Mouse (Mus musculus): ENCODE data around the gene Tmem8.
"Not testable (repeated sequence)": the region's sequence is repeated elsewhere in the genome, so short reads cannot be mapped to it uniquely, and the experiment has no call there.

The Tmem8 gene

DNA sequence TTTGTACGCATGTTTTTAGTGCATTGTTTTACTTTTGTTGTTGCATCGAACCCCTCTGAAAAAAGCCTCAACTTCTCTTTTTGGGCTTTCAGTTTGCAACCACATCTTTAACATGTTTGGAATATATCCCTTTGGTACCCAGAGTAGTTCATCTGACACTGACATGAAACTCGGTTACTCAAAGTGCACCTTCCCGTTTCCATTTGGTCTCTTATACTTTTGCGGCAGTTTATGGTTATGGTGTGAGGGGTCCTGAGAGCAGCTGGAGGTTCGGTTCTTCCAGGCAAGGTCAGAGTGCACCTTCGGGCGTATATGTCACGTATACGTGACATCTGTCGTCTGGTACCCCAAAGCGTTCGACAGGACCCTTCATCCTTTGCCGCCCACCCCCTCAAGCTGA is 348 bp upstream of the Tmem8 start:
- DNase-seq = no peak

- DNase-seq = no peak
These were observed 962 bp downstream of the Tmem8 start for GRCm38 (mm10) chr17:26114061-26114460.

DNA sequence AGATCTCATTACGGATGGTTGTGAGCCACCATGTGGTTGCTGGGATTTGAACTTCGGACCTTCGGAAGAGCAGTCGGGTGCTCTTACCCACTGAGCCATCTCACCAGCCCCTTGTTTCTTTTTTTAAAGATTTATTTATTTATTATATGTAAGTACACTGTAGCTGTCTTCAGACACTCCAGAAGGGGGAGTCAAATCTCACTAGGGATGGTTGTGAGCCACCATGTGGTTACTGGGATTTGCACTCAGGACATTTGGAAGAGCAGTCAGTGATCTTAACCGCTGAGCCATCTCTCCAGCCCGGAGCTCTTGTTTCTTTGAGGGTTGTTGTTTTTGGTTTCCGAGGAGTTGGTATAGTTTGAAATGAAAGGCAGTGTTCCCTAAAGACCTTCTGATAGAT is 1.4 kb downstream of the Tmem8 start:
- DNase-seq = not testable (repeated sequence)

DNA sequence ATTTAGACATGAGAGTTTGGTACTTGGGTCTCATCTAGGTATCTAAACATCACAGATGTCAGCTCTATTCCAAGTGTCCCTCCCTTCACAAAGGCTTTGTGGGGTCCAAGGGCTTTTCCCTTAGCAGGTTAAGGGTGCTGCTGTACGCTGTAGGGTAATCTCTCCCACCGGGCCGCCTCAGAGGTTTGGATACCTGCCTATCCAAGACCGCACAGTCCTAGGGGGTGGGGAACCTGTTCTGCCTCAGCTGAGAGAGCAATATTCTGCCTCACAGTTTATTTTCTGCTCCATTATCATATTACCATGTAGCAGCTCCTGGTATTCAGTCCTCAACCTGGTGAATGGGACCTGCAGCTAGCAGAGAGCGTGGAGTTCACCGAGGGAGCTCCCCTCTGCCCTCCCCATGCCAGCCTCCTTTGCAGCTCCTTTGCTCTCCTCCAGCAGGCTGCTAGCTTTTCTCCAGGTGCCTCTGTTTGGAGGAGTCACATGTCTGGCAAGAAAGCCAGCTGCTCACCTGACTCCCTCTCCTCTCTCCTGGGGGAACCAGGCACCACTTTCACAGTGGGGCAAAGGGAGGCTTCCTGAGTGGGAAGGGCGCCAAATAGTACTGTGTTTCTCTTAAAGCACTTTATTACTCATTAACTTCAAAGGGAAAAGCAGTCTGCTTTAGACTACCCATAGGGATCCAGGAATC is 2.3 kb downstream of the Tmem8 start:
- DNase-seq = peak; percentile 55

DNA sequence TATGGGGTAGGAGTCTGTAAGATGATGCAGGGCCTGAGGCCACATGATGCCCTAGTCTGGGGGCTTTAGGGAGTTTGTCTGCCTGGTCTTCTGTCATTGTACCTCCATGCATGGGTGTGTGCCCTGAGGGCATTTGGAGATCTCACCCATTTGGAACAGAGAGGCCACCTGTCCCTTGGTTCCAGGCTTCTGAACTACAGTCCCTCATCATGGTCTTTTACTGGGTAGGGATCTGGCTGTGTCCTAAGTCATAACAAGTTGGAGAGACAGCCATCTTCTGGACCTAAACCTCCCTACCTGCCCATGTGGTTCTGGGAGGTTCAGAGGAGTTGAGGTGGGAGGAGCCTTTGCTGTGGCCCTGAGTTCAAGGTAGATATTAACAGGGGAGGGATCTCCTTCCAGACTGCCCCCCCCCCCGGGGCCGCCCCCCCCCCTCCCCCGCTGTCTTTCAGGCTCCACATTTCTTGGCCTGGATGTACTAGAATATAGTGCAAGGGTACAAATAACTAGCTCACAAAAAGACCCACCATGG is 2.9 kb downstream of the Tmem8 start:
- no peak for DNase-seq

DNA sequence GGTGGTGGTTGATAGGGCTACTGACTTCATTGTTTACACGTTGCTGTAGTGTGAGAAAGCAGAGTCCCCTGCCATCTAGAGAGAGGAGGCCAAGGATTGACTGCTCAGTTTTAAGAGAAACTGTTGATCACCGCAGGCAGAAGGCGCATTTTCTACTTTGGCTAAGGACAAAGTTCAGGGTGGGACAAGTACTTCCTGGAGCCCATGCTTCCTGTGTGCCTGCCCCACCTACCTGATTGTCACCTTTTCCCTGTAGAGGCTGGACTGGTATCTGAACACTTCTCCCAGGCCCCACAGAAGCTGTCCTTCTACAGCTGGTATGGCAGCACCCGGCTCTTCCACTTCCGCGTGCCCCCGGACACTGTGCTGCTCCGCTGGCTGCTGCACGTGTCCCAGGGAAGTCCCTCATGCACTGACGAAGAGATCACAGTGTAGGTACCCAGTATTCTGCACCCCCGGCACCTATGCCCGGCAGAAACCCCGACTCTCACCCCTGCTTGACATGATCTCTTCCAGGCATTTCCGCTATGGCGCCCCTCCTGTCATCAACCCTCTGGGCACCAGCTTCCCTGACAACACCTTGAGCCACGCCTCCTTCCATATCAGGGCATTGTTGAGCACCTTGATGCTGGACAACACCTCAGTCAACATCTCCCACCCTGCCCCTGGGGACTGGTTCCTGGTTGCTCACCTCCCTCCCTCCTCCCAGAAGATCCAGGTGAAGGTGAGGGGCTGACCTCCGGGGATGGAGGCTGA is 3.6 kb downstream of the Tmem8 start:
- DNase-seq = no peak

DNA sequence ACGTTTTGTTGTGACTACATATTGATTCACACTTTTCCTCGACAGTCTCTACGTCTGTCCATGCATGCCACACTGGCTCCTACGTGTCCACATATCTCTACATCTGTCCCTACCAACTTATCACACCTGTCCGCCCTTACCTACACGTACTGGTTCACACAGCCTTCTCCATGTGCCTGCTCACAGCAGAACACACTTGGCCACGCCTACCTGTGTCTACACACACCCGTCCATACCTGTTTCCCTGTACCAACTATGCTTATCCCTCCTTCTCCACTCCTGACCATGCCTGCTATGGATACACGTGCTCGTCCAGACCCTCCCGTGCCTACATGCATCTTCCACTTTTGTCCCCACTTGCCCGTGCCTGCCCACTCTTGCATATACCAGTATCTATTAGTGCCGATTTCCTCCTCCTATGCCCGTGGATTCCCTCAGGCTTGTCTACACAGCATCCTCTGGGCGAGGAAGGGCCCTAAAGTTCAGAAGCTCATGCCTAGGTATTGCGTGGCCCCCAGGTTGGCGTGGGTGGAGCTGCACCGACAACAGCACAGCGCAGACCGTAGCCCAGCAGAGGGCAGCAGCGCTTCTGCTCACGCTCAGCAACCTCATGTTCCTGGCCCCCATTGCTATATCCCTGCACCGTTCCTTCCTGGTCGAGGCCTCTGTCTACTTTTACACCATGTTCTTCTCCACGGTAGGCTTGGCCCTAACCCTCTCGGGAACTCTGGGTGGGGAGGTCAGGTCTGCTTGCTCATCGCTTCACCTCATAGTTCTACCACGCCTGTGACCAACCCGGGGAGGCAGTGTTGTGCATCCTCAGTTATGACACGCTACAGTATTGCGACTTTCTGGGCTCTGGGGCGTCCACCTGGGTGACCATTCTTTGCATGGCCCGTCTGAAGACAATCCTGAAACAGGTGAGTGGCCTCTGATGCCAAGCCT is 6.9 kb downstream of the Tmem8 start:
- DNase-seq = peak; percentile 64

DNA sequence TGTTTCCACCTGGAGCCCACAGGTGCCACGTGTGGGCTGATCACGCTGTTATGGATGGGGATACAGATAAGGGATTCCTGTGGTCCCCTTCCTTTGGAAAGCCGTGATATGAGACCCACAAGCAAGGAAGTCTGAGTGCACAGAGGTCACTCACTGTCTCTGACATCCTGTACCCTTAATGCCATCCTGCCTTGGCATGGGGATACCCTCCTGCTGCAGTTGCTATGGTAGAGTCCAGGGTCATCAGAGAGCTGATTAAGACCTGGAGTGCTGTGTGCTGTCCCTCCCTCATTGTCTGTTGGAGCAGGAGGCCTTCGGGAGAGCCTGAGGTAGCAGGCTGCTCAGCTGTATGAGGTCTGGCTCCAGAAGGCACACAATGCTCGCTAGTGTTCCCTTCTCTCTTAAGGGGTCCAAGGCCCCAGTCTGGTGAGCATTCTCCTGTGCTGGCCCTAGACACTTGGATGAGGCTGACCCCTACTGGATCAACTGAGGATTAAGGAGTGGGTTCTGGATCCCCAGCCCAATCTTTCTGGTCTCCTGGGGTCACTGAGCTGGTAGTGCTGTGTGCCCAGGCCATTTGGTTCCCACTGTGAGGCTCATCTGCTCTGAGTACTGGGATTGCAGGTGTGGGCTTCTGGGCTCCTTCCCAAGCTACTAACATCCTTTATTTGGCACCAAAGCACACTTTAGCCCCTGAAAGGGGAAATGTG is 9.5 kb downstream of the Tmem8 start:
- no peak for DNase-seq

DNA sequence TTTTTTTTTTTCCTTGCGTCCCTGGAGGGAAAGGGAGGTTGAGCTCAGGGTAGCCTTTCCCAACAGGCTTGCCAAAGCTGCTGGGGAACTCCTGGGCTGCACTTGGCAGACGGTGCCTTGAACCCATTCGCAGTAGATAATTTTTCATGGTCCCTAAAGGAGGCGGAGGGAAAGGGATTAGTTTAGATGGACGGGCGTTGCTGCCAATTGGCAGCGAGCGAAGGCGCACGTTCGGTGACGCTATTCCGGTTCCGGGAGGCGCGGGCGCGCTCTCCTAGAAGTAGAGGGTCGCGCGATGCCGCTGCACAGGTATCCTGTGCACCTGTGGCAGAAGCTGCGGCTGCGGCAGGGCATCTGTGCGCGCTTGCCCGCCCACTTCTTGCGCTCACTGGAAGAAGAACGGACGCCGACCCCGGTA is 10.2 kb downstream of the Tmem8 start, which contains the start of gene Mrpl28:
Gene Mrpl28 (plus strand): TSS at position 234 of the 418 bp plus-strand sequence.
- peak; percentile 97 for DNase-seq

DNA sequence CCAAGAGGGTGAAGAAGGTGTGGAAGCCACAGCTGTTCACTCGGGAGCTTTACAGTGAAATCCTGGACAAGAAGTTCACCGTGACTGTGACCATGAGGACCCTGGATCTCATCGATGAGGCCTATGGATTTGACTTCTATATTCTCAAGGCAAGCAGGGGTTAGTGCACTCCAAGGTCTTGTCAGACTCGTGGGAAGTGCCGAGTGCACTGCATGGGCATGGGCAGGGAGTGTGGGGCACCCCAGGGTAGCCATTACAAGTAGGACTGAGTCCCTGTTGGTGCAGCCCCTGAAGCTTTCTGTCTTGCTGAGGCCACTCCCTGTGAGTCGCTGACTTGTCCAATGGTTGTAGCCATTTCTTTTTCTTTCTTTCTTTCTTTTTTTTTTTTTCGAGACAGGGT is 11.5 kb downstream of the Tmem8 start:
- no peak for DNase-seq

GRCm38 (mm10) chr17:26125226-26125625 is 12.1 kb downstream of the Tmem8 start:
- DNase-seq = no peak

- no peak for DNase-seq
These were observed 18.1 kb downstream of the Tmem8 start for GRCm38 (mm10) chr17:26131062-26131732.

DNA sequence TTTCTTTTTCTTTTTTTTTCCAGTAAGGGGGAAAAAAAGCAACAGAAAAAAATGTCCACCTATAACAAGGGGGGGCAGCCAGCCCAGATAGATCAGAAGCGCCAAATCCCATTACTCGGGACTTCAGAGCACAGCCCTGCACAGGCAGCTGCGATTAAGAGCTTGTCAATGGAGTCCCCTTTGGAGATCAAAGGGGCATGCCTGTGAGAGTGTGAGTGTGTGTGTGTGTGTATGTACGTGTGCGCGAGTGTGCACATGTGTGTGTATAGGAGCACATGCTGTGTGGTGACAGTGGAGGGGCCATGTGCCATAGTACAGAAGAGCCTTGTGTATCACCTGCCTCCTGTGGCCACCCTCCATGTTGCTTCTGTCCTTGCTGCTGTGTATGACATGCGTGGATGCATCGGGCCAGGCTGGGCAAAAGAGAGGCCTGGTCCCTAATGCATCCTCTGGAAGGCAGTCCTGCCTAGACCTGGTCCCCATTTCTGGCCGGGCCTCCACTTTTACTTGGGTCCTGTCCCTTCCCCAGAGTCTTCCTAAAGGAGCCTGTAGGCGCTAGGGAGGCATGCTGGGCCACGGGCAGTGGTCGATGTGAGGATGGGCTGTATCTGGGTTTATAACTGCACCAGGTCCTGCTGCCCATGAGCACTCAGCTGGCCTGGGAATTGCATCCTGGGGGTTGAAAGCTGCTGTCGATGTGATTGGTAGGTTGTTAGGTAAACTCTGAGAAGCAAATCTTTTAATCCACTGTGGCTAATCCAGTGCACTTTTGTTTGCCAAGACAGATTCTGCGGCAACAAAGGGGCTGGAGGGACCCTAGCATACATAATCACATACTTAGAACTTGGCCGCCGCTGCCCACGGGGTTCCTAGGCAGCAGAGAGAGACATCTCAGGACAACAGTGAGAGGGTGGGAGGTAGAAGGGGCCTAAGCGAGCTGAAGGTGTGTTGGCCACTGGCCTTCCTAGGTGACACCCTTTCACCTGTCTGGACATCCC is 19.1 kb downstream of the Tmem8 start:
- no peak for DNase-seq

- DNase-seq = no peak
These were observed 24.1 kb downstream of the Tmem8 start for GRCm38 (mm10) chr17:26137106-26137750.

- DNase-seq = no peak
These were observed 24.6 kb downstream of the Tmem8 start for GRCm38 (mm10) chr17:26137751-26138130.

- DNase-seq = peak; percentile 97
These were observed 25.2 kb downstream of the Tmem8 start, which contains the start of gene Axin1 for GRCm38 (mm10) chr17:26138239-26138836. Axin1 (plus strand) TSS chr17:26138688.

GRCm38 (mm10) chr17:26138901-26139381 is 25.8 kb downstream of the Tmem8 start:
- DNase-seq = peak; percentile 58

DNA sequence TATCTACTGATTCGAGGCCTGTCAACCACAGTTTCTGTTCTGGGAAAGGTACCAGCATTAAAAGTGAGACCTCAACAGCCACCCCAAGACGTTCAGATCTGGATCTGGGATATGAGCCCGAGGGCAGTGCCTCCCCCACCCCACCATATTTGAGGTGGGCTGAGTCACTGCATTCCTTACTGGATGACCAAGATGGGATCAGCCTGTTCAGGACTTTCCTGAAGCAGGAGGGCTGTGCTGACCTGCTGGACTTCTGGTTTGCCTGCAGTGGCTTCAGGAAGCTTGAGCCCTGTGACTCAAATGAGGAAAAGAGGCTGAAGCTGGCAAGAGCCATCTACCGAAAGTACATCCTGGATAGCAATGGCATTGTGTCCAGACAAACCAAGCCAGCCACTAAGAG is 29.7 kb downstream of the Tmem8 start:
- no peak for DNase-seq

GRCm38 (mm10) chr17:26143386-26143785 is 30.3 kb downstream of the Tmem8 start:
- no peak for DNase-seq

All from lung, postnatal 10 days (tissue).